Mouse (Mus musculus) lung, postnatal 0 days (tissue): ENCODE measurements around the gene Pdk3.

Experiments
- CTCF ChIP-seq: IDR thresholded peaks from 2 replicates; pipeline ENCODE4 v1.5.1; 2016; ENCODE audit warnings: antibody characterized with exemption, mild to moderate bottlenecking
- EP300 ChIP-seq: IDR thresholded peaks from 2 replicates; pipeline ENCODE4 v1.6.1; 2016; ENCODE audit warnings: antibody characterized with exemption, mild to moderate bottlenecking, control low read depth

- TF ChIP-seq CTCF (no peak), EP300 (no peak)
Observed at GRCm38 (mm10) chrX:93756867-93757455, 75.0 kb downstream of the Pdk3 start.
